Mouse (Mus musculus) E14TG2a.4 (cell line): Measurements from ENCODE around the gene Tra2b.
"Not testable (repeated sequence)": the region's sequence is repeated elsewhere in the genome, so short reads cannot be mapped to it uniquely, and the experiment has no call there.

Experiments
- CTCF ChIP-seq: conservative IDR thresholded peaks from 2 replicates; pipeline ENCODE4 v1.5.1; 2014; ENCODE audit warnings: low read length
- NANOG ChIP-seq: IDR thresholded peaks from 2 replicates; pipeline ENCODE4 v1.6.1; 2014; ENCODE audit warnings: borderline replicate concordance, low read length, mixed read lengths

GRCm38 (mm10) chr16:22238402-22238801 lies 27.4 kb downstream of the Tra2b start:
- not testable (repeated sequence) for TF ChIP-seq CTCF, NANOG
